Mouse (Mus musculus) cerebellum, adult 2 months (tissue): ENCODE results near the gene Gbe1. TPM values are rescaled to one million over a fixed set of nuclear protein-coding genes. Genes with fewer than 3 reads are reported as not detected.

Source experiments
- DNase-seq, 2 experiments: peaks; one replicate each; pipeline ENCODE4 v3.0.0; 2021
- H3K27ac ChIP-seq: fragments of 200-500 bp; 2 replicates; pipeline ENCODE4 v1.5.1; 2012; ENCODE audit warnings: low read length, control low read depth, inconsistent platforms; ENCODE audit not compliant: insufficient read depth
- H3K27me3 ChIP-seq: fragments of 200-500 bp; 2 replicates; pipeline ENCODE4 v1.6.1; 2012; ENCODE audit warnings: inconsistent platforms, mild to moderate bottlenecking, low read length, moderate library complexity; ENCODE audit not compliant: control insufficient read depth, insufficient read depth
- H3K4me1 ChIP-seq: fragments of 200-500 bp; 2 replicates; pipeline ENCODE4 v1.6.1; 2011; ENCODE audit warnings: low read length; ENCODE audit not compliant: control insufficient read depth, insufficient read depth
- H3K4me3 ChIP-seq: fragments of 200-500 bp; replicated peaks from 2 replicates; pipeline ENCODE3; 2011; ENCODE audit warnings: mild to moderate bottlenecking, low read depth, low read length, control low read depth; ENCODE audit not compliant: insufficient read depth
- CTCF ChIP-seq: fragments of 200-500 bp; IDR thresholded peaks from 2 replicates; pipeline ENCODE4 v1.5.1; 2011; ENCODE audit warnings: low read depth, mild to moderate bottlenecking, control low read depth, low read length, moderate library complexity, borderline replicate concordance; ENCODE audit not compliant: insufficient read depth
- POLR2A ChIP-seq: fragments of 200-500 bp; IDR thresholded peaks from 2 replicates; pipeline ENCODE4 v1.6.1; 2011; ENCODE audit warnings: low read length, control low read depth, borderline replicate concordance; ENCODE audit not compliant: insufficient read depth
- WGBS: fragments of 180-500 bp; shearing (Covaris S2); methylation state at CpG from one replicate; pipeline ENCODE4 v1.1.7; 2018; 5-methylcytosine and 5-hydroxymethylcytosine counted together
- polyA plus RNA-seq: library from polyadenylated mRNA; depleted of rRNA; stranded (reverse); fragments of >200 nt; gene quantifications from 2 replicates; pipeline ENCODE4 v1.2.3, GENCODE M21; 2012

Gene Gbe1
- polyA plus RNA-seq, 1 experiment = 10.2 TPM

DNA sequence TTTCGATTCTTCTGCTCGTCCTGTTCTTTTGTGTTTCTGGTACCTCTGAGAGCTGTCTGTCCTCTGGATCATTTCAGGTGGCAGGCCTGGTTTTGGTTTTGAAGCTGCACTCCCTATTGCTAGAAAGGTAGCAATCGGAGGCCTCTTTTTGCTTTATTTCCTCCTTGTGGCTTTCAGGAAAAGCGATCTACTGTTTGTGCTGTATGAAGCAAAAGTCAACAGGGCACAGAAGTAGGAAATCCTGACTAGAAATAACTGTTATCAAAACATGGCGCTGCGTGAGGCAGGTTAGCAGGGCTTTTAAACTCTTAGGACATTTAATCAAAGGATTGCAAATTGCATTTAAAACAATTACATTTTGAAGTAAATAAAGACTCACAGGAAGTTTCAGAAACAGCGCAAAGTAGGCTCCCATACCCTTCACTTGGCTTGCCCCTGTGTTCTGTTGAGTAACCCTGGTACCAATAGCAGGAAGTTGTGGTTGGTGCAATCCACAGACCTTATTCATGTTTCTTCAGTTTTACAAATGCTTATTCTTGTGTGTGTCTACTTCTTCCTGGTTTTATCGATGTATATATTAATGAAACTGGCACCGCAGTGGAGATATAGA is 12.7 kb downstream of the Gbe1 start:
- H3K4me3 ChIP-seq = no peak overlapping the region
- DNase-seq = no peak
- no peak overlapping the region for H3K27ac ChIP-seq
- H3K27me3 ChIP-seq = no peaks in the 10 kb centered on the region
- 94% methylated on average over 9 of the region's 9 CpGs for WGBS
- no peaks in the 10 kb centered on the region for H3K4me1 ChIP-seq
- TF ChIP-seq CTCF (no peak), POLR2A (no peak)

- Histone ChIP-seq H3K4me3 (no peak overlapping the region), H3K27ac (no peak overlapping the region), H3K4me1 (no peaks in the 10 kb centered on the region), H3K27me3 (no peaks in the 10 kb centered on the region)
- DNase-seq = no peak
- 92% methylated on average over 6 of the region's 6 CpGs for WGBS
- TF ChIP-seq CTCF = no peak
- no peak for TF ChIP-seq POLR2A
These were observed 14.8 kb downstream of the Gbe1 start for GRCm38 (mm10) chr16:70328566-70328965.

GRCm38 (mm10) chr16:70329036-70329435 is 15.3 kb downstream of the Gbe1 start:
- H3K27me3 ChIP-seq = no peaks in the 10 kb centered on the region
- TF ChIP-seq CTCF (no peak), POLR2A (no peak)
- no peak overlapping the region for H3K27ac ChIP-seq
- no peak for DNase-seq
- WGBS = 76% methylated on average over 10 of the region's 10 CpGs
- H3K4me1 ChIP-seq = no peaks in the 10 kb centered on the region
- no peak overlapping the region for H3K4me3 ChIP-seq

DNA sequence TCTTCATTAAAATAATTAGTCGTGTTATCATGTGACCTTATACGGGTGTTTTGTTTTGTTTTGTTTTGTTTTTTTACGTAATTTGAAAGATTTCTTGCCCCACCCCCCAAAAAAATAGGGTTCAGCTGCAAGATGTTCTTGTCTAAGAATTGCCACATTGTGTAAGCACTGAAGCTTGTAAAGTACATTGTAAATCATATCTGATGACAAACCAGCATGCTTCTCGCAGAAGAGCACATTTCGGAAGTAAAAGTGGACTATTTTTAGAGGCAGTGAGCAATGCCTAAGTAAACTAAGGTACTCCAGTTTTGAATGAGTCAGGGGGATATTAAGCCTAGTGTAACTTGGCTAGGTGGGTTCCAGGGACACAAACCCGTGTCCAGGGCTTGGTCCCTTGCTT is 15.7 kb downstream of the Gbe1 start:
- Histone ChIP-seq H3K27me3 (no peaks in the 10 kb centered on the region), H3K4me3 (no peak overlapping the region), H3K4me1 (no peaks in the 10 kb centered on the region), H3K27ac (no peak overlapping the region)
- no peak for DNase-seq
- TF ChIP-seq POLR2A (no peak), CTCF (no peak)
- 88% methylated on average over 6 of the region's 6 CpGs for WGBS

- WGBS = 92% methylated on average over 2 of the region's 2 CpGs
- DNase-seq = no peak
- no peaks in the 10 kb centered on the region for H3K4me1 ChIP-seq
- no peak for TF ChIP-seq CTCF
- TF ChIP-seq POLR2A = no peak
- no peaks in the 10 kb centered on the region for H3K27me3 ChIP-seq
- no peak overlapping the region for H3K27ac ChIP-seq
- no peak overlapping the region for H3K4me3 ChIP-seq
These were observed 16.3 kb downstream of the Gbe1 start for GRCm38 (mm10) chr16:70330007-70330406.

GRCm38 (mm10) chr16:70330626-70331275 is 17.0 kb downstream of the Gbe1 start:
- H3K27ac ChIP-seq = no peak overlapping the region
- H3K4me1 ChIP-seq = no peaks in the 10 kb centered on the region
- no peak overlapping the region for H3K4me3 ChIP-seq
- H3K27me3 ChIP-seq = no peaks in the 10 kb centered on the region
- no peak for DNase-seq
- TF ChIP-seq POLR2A (no peak), CTCF (no peak)
- WGBS = 95% methylated on average over 10 of the region's 10 CpGs

GRCm38 (mm10) chr16:70334812-70335211 is 21.1 kb downstream of the Gbe1 start:
- H3K4me1 ChIP-seq = no peaks in the 10 kb centered on the region
- no peak for TF ChIP-seq POLR2A
- TF ChIP-seq CTCF = no peak
- no peak for DNase-seq
- H3K27me3 ChIP-seq = no peaks in the 10 kb centered on the region
- no peak overlapping the region for H3K27ac ChIP-seq
- H3K4me3 ChIP-seq = no peak overlapping the region
- WGBS = 95% methylated on average over 5 of the region's 5 CpGs

- Histone ChIP-seq H3K4me1 (no peaks in the 10 kb centered on the region), H3K27ac (no peak overlapping the region), H3K27me3 (no peaks in the 10 kb centered on the region), H3K4me3 (no peak overlapping the region)
- no peak for TF ChIP-seq CTCF
- TF ChIP-seq POLR2A = no peak
- no peak for DNase-seq
These were observed 21.7 kb downstream of the Gbe1 start for GRCm38 (mm10) chr16:70335472-70335871.
